Mouse (Mus musculus) left cerebral cortex, adult 18-20 months (tissue): ENCODE results near the gene Ctdspl. TPM values are rescaled to one million over a fixed set of nuclear protein-coding genes. Genes with fewer than 3 reads are reported as not detected.

ENCODE experiments used
- DNase-seq, 2 experiments: peaks; one replicate each; pipeline ENCODE4 v3.0.0; 2021 to 2022; ENCODE audit warnings: low spot score in 2 of 2, mixed read lengths in 1 of 2
- long read RNA-seq, 2 experiments: library from polyadenylated mRNA; stranded (forward); transcript quantifications; one replicate each; pipeline ENCODE4 v2.0.0; 2021
- total RNA-seq, 2 experiments: library from RNA; stranded (reverse); gene quantifications; 2 replicates each; pipeline ENCODE4 v1.2.3; 2021

Gene Ctdspl
- total RNA-seq, result 10 to 100 TPM; 34.4 to 35.5 TPM
- long read RNA-seq, experiment 1, full-length matches to known transcripts, result 29 of 41 reads
- long read RNA-seq, experiment 1, partial matches to known transcripts, result 2 of 41 reads
- long read RNA-seq, experiment 1, other reads (novel, unspliced or antisense), result 10 of 41 reads
- long read RNA-seq, experiment 2, full-length matches to known transcripts, result 9 of 18 reads
- long read RNA-seq, experiment 2, partial matches to known transcripts, result 1 of 18 reads
- long read RNA-seq, experiment 2, other reads (novel, unspliced or antisense), result 8 of 18 reads

- peak; percentile 57 to 69 for DNase-seq
Measured at GRCm38 (mm10) chr9:118926111-118926650, at the start of gene Ctdspl. Gene Ctdspl, plus strand, starts transcription at chr9:118926453.

- no peak for DNase-seq
Measured at GRCm38 (mm10) chr9:118876902-118877301, 49.4 kb upstream of the Ctdspl start.

DNA sequence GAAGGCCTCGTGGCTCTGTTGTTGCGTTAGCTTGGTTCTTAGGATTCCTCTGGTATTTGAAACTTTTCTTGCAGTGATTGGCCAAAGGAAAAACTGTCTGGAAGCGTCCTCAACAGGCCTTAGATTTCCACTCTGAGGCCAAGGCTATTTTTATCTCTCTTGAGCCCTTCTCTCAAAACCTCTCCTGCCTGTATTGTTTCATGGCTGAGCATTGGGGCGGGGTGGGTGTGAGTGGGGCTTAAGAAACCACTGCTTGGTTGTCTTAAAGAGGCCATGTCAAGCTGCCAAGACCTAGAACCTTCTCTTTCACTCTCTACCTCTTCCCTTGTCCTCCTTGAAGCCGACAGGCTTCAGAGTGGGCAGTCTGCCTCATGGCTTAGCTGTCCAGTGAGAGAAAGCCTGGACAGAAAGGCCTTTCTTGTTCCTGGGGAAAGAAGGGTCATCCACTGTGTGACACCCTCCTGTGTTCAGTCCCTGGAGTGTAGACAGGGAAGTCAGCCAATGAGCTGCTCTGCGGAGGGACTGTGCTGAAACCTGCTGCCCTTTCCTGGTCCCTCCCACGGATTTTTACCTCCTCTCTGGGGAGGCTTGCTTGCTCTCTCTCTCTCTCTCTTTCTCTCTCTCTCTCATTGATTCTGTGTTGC, 48.8 kb upstream of the Ctdspl start:
- DNase-seq, result no peak

GRCm38 (mm10) chr9:118878596-118878995, 47.7 kb upstream of the Ctdspl start:
- no peak for DNase-seq

DNA sequence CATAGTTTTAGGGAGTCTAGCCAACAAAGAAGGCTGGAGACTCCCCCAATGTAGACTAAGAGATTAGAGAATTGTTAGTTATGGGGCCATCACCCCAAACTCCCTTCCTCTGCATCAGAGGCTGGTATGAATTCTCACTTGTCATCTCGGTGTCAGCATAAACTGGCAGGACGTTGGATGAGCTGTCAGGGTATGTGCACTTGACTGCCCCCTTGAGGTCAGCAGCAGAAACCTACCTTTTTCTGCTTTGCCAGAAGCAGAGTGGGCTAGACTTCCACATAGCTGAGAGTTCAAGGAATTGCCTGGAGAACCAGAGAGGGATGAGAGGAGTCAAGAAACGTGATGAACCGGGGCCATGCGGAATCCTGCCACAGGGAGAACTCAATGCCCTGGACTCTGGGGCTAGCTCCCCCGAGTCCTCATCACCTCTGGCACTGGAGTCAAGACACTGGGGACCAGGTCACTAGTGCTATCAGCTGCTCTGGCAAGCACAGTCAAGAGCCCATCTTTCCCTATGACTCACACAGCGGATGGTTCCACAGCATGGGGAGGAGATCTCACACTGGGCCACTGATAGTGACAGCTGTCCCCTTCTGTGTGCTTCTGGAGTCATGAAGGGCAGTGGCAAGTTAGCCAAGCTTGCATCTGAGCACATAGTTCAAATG, 44.8 kb upstream of the Ctdspl start:
- no peak for DNase-seq

DNA sequence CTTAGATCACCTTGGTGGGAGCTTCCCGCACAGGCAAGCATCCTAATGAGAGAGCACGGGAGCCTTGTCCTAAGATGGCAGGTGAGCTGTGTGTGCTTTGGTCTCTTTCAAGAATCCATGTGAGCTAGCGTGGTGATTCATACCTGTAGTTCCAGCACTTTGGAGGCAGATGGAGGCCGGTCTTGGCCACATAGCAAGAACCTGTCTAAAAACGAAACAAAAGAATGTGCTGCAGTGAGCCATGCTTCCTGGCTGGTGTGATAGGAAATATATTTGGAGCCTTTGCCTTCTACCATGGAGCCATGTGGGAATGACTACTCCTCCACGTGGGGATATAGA, 44.3 kb upstream of the Ctdspl start:
- DNase-seq, result no peak

- no peak for DNase-seq
Measured at GRCm38 (mm10) chr9:118883150-118883549, 43.1 kb upstream of the Ctdspl start.

GRCm38 (mm10) chr9:118885785-118886184, 40.5 kb upstream of the Ctdspl start:
- no peak for DNase-seq

DNA sequence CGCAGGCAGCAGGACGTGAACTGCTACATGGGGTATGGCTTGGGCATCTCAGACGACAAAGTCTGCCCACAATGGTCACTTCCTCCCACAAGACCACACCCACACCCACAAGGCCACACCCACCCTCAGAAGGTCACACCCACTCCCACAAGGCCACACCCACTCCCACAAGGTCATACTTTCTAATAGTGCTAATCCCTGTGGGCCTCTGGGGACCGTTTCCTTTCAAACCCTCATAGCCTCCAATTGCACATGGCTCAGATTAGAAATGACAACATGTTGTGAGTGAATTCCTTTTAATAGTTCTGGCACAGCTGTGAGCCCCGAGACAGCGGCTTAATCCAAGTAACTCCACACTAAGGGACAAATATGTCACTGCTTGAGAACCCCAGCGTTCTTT, 39.1 kb upstream of the Ctdspl start:
- no peak for DNase-seq

- no peak for DNase-seq
Measured at GRCm38 (mm10) chr9:118887734-118888133, 38.5 kb upstream of the Ctdspl start.

- no peak for DNase-seq
Measured at GRCm38 (mm10) chr9:118890149-118890548, 36.1 kb upstream of the Ctdspl start.

DNA sequence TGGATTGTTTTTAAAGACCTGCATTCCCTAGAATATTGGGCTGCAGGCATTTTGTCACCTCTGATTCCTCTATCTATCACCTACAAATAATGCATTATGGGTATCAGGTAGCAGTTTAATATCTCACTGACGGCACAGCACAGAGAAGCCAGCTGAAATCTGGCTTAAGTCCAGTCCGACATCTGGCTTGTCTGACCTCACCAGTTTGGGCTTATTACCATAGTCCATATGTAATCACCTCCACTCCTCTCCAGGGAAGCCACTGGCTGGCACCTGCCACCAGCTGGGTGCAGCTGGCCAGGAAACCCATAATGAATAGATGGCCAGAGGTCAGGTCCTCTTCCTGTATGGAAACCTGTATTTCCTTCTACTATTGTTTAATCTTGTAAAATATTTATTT, 35.6 kb upstream of the Ctdspl start:
- no peak for DNase-seq

GRCm38 (mm10) chr9:118891068-118891467, 35.2 kb upstream of the Ctdspl start:
- DNase-seq, result no peak

DNA sequence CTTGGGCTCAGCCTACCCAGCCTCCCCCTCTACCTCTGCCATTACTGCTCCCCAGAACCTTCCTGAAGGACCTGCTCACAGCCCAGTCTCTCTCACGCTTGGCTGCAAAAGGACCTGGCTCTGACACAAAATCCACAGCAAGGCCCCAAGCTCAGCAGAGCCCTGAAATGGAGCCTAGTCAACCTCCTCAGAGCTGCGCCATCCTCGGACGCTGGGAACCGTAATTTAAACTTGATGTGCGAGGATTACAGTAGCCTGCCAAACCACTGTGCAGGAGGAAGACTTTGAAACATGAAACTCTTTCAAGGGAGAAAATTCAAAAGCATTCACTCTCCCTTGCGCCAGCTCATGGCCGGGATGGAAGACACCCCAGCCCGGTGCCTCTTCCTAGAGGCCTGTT, 34.7 kb upstream of the Ctdspl start:
- DNase-seq, result no peak

- no peak for DNase-seq
Measured at GRCm38 (mm10) chr9:118895101-118895500, 31.2 kb upstream of the Ctdspl start.

DNA sequence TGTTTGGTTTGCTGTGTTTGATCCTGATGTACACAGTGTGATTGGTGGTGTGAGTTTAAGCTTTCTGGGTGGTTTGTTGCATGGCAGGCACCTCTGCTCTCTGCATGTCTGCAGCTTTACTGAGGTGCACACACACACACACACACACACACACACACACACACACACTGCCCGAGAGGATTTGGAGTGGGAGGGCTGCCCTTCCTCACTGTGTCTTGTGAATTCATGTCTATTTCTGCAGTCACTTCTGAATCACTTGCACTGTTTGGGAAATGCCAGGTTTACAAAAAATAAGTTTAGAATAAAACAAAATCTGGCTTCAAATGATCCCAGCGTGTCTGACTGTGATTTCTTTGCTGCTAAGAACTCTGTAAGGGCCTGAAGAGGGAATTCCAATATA, 25.6 kb upstream of the Ctdspl start:
- no peak for DNase-seq

DNA sequence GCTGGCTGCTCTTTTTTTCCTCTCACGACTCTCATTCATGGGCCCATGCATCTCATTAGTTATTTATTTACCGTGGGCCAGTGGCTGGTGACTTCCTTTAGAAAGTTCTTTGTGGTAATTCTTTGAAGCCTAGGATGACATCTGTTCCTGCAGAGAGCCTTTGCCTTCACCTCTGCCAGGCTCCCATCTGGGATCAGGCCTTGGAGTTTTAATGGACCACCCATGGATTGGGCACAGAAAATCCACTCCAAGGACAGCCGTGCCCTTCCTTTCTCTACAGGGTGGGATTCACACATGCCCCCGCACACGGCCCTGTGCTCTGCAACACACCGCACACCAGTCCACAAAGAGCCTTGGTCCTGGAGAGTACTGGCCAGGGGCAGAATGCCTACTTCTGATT, 24.3 kb upstream of the Ctdspl start:
- DNase-seq, result no peak

DNA sequence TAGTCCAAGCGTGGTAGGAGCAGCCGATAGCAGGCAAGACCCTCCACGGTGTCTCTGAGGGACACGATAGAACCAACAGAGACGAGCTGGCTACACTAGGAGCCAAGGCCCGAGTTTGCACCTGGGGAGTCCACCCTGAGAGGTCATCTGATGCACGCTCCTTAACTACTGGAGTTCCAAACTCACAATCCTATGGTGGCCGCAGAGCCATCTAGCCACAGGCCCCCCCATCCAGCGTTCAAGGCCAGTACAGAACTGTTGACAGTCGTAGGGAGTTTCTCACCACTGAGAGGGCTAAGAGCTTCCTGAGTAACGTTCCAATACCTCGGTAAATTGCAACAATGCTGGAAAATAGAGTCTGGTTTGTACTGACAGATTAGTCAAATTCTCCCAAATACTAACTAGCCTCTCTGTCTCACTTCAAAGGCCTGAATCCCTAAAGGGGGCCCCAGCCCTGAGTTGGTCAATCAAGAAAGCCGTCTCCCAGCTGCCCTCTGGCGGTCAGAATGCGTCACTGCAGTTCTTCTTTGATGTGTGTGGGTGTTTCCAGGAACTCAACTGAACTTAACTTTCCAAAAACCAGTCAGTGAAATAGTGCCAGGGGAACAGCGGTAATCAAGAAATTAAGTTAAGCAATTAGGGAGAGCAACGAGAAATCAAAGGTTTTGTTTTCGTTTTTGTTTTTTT, 18.2 kb upstream of the Ctdspl start:
- peak; percentile 82 to 83 for DNase-seq

- no peak for DNase-seq
Measured at GRCm38 (mm10) chr9:118913048-118913447, 13.2 kb upstream of the Ctdspl start.

DNA sequence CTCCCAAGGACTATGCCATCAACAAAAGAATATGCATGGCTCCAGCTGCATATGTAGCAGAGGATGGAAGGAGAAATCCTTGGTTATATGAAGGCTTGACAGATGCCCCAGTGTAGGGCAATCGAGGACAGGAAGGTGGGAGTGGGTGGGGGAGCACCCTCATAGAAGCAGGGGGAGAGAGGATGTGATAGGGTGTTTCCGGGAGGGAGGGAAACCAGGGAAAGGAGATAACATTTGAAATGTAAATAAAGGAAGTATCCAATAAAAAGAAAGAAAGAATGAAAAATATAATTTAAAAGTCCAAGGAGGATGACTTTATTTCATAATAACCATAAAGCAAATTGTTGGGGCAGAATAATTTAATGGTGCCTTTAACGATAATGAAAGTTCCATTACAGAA, 12.6 kb upstream of the Ctdspl start:
- DNase-seq, result no peak

- DNase-seq, result no peak
Measured at GRCm38 (mm10) chr9:118914589-118914988, 11.7 kb upstream of the Ctdspl start.

- peak in 1 of 2 experiments; percentile 58 for DNase-seq
Measured at GRCm38 (mm10) chr9:118915290-118915689, 11.0 kb upstream of the Ctdspl start.
